Mouse (Mus musculus) forebrain, postnatal 0 days (tissue): Measurements from ENCODE around the gene Camk2n2. TPM values are rescaled to one million over a fixed set of nuclear protein-coding genes. Genes with fewer than 3 reads are reported as not detected.
"Not testable (repeated sequence)": the region's sequence is repeated elsewhere in the genome, so short reads cannot be mapped to it uniquely, and the experiment has no call there.

Experiments
- ATAC-seq: fragments of 200-750 bp; cut with Nextera tagmentation; 2 replicates; pipeline ENCODE4 v1.8.0; 2017; ENCODE audit warnings: mild to moderate bottlenecking, moderate library complexity
- DNase-seq: peaks from one replicate; pipeline ENCODE4 v3.0.0-alpha.2; 2015
- H3K27ac ChIP-seq: fragments of 300-500 bp; sonication (generic); 2 replicates; pipeline ENCODE4 v1.5.1; 2014; ENCODE audit warnings: low read depth, mild to moderate bottlenecking, antibody characterized with exemption, low read length, moderate library complexity, mixed read lengths
- H3K27me3 ChIP-seq: fragments of 300-500 bp; sonication (generic); 2 replicates; pipeline ENCODE4 v1.6.1; 2014; ENCODE audit warnings: mild to moderate bottlenecking, low read length, mixed read lengths; ENCODE audit not compliant: insufficient read depth
- H3K36me3 ChIP-seq: fragments of 300-500 bp; sonication (generic); 2 replicates; pipeline ENCODE4 v1.6.1; 2014; ENCODE audit warnings: mild to moderate bottlenecking, moderate library complexity; ENCODE audit not compliant: insufficient read depth
- H3K4me1 ChIP-seq: fragments of 300-500 bp; sonication (generic); 2 replicates; pipeline ENCODE4 v1.6.1; 2014; ENCODE audit warnings: antibody characterized with exemption; ENCODE audit not compliant: insufficient read depth
- H3K4me2 ChIP-seq: fragments of 300-500 bp; sonication (generic); 2 replicates; pipeline ENCODE4 v1.6.1; 2014; ENCODE audit warnings: low read depth, mild to moderate bottlenecking, moderate library complexity
- H3K4me3 ChIP-seq: fragments of 300-500 bp; sonication (generic); 2 replicates; pipeline ENCODE4 v1.5.1; 2014; ENCODE audit warnings: low read depth, low read length, mixed read lengths
- H3K9ac ChIP-seq: fragments of 300-500 bp; sonication (generic); 2 replicates; pipeline ENCODE4 v1.6.1; 2014; ENCODE audit warnings: mild to moderate bottlenecking
- H3K9me3 ChIP-seq: fragments of 300-500 bp; sonication (generic); 2 replicates; pipeline ENCODE4 v1.6.1; 2016; ENCODE audit warnings: low read length
- CTCF ChIP-seq: sonication (generic); IDR thresholded peaks from 2 replicates; pipeline ENCODE4 v1.5.1; 2016; ENCODE audit warnings: antibody characterized with exemption, control low read depth, low read depth
- WGBS: fragments of 180-500 bp; shearing (Covaris S2); extraction: QIAGEN DNeasy Blood & Tissue Kit; methylation state at CpG from one replicate; pipeline ENCODE4 v1.1.7; 2014; 5-methylcytosine and 5-hydroxymethylcytosine counted together
- polyA plus RNA-seq: library from polyadenylated mRNA; unstranded; fragments of >200 nt; fragmentation: Nextera tagmentation; extraction: Ambion mirVana; gene quantifications from 2 replicates; pipeline ENCODE4 v1.2.1, GENCODE M21; 2015
- total RNA-seq: library from RNA; depleted of rRNA; stranded (reverse); fragments of >200 nt; gene quantifications from 2 replicates; pipeline ENCODE4 v1.2.3, GENCODE M21; 2014; rRNA removed

The Camk2n2 gene
- total RNA-seq (44.1 and 51.0 TPM in 2 replicates), polyA plus RNA-seq (45.3 and 57.0 TPM in 2 replicates)

GRCm38 (mm10) chr16:20621191-20621990 lies at the start of gene Camk2n2:
Gene Camk2n2 (minus strand): TSS chr16:20621287.
- H3K4me2 ChIP-seq: peak within 1 kb of the TSS; percentile 90

DNA sequence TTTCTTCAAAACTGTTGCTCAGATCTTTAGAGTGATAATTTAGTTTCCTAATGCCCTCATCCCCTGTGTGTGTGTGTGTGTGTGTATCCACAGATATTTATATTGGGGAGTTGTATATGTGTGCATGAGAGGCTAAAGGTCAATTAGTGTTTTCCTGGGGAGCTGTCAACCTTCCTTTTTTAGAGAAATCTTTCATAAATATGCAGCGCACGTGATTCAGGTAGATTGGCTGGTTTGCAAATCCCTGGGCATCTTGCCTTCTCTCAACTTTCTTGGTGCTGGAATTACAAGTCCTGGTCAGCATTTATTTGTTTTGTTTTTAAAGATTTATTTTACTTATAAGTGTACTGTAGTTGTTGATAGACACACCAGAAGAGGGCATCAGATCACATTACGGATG lies 49.2 kb upstream of the Camk2n2 start:
- Histone ChIP-seq H3K9me3 (no peaks in the 10 kb centered on the region), H3K36me3 (peaks cover 10% of the 10 kb centered on the region; the same call in 1 of the 2 replicates), H3K27me3 (no peaks in the 10 kb centered on the region), H3K4me3 (no peak overlapping the region), H3K4me1 (peaks cover 9% of the 10 kb centered on the region; the same call in 1 of the 2 replicates), H3K4me2 (no peak overlapping the region), H3K27ac (no peak overlapping the region), H3K9ac (no peak overlapping the region)
- no peak for TF ChIP-seq CTCF
- no peak for DNase-seq
- 91% methylated on average over 3 of the region's 3 CpGs for WGBS
- no peak for ATAC-seq

More at GRCm38 (mm10) chr16:20621191-20621990, at the start of gene Camk2n2:
- peaks cover 5% of the 10 kb centered on the region; the same call in 1 of the 2 replicates for H3K36me3 ChIP-seq
- peak within 1 kb of the TSS; percentile 76 for H3K4me3 ChIP-seq
- H3K27ac ChIP-seq: peak within 1 kb of the TSS; percentile 90
- H3K27me3 ChIP-seq: no peaks in the 10 kb centered on the region
- 2% methylated on average over 73 of the region's 92 CpGs for WGBS
- no peaks in the 10 kb centered on the region for H3K9me3 ChIP-seq
- DNase-seq (peak; percentile 72), ATAC-seq (peak; percentile 69)
- TF ChIP-seq CTCF: no peak
- peaks cover 5% of the 10 kb centered on the region; the same call in 1 of the 2 replicates for H3K4me1 ChIP-seq
- H3K9ac ChIP-seq: peak within 1 kb of the TSS; percentile 87

DNA sequence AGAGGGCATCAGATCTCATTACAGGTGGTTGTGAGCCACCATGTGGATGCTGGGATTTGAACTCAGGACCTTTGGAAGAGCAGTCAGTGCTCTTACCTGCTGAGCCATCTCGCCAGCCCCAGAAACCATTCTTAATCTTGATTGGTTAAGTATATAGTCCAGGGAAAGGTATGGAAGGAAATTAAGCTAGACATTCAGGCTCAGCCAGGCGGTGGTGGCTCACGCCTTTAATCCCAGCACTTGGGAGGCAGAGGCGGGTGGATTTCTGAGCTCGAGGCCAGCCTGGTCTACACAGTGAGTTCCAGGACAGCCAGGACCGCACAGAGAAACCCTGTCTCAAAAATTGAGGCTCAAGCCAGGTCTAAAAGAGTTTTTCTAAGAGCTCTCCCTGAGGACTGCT lies 46.9 kb upstream of the Camk2n2 start, which contains the start of gene Eif4g1:
Gene Eif4g1 (plus strand): TSS at position 301 of the 400 bp plus-strand sequence.
- H3K9ac ChIP-seq, ATAC-seq, H3K36me3 ChIP-seq, H3K4me1 ChIP-seq, H3K27ac ChIP-seq, DNase-seq, H3K4me3 ChIP-seq, H3K4me2 ChIP-seq, H3K9me3 ChIP-seq, H3K27me3 ChIP-seq: not testable (repeated sequence)
- WGBS: 97% methylated on average over 3 of the region's 6 CpGs

DNA sequence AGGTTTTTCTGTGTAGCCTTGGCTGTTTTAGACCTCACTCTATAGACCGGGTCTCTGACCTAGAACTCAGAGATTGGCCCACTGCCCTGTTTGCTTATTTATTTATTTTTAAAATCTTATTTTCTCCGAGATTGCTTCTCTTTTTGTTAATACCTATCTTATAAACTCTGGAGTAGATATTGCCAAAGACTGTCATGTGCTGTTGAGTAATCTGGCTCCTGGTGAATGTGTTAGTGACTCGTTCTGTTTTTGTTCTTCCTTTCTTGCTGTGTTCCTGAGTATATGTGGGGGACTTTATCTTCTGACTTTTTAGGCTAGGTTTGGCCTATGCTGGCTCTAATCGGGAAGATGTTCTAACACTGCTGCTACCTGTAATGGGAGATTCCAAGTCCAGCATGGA lies 36.6 kb upstream of the Camk2n2 start:
- 91% methylated on average over 4 of the region's 4 CpGs for WGBS
- ATAC-seq: no peak
- H3K27me3 ChIP-seq: no peaks in the 10 kb centered on the region

DNA sequence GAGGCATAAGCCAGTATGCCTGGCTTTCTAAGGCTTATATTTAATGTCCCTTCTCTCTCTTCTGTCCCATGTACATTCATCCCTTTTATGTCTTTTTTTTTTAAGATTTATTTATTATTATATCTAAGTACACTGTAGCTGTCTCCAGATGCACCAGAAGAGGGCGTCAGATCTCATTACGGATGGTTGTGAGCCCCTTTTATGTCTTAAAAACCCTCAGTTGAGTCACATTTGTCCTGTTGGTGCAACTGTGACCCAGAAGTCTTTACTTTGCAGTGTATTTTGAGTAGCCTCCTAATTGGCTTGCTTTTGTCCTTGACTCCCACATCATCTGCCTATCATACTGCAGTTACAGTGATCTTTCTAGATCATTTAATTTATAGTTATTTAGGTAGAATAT lies 32.2 kb upstream of the Camk2n2 start:
- peaks cover 37% of the 10 kb centered on the region for H3K36me3 ChIP-seq
- H3K27me3 ChIP-seq: no peaks in the 10 kb centered on the region
- no peak overlapping the region for H3K27ac ChIP-seq
- ATAC-seq (no peak), DNase-seq (no peak)
- H3K4me1 ChIP-seq: peaks cover 12% of the 10 kb centered on the region; the same call in 1 of the 2 replicates
- no peak for TF ChIP-seq CTCF
- no peak overlapping the region for H3K9ac ChIP-seq
- H3K4me2 ChIP-seq: no peak overlapping the region
- WGBS: 43% methylated on average over 2 of the region's 2 CpGs
- H3K4me3 ChIP-seq: no peak overlapping the region
- no peaks in the 10 kb centered on the region for H3K9me3 ChIP-seq

More for the DNA sequence above, 36.6 kb upstream of the Camk2n2 start:
- DNase-seq: no peak
- TF ChIP-seq CTCF: no peak
- Histone ChIP-seq H3K9ac (no peak overlapping the region), H3K4me2 (no peak overlapping the region), H3K4me3 (no peak overlapping the region), H3K9me3 (no peaks in the 10 kb centered on the region), H3K27ac (no peak overlapping the region), H3K36me3 (peaks cover 78% of the 10 kb centered on the region), H3K4me1 (peaks cover 5% of the 10 kb centered on the region; the same call in 1 of the 2 replicates)

GRCm38 (mm10) chr16:20651947-20652310 lies 30.8 kb upstream of the Camk2n2 start:
- DNase-seq (no peak), ATAC-seq (no peak)
- Histone ChIP-seq H3K9me3 (no peaks in the 10 kb centered on the region), H3K36me3 (peaks cover 25% of the 10 kb centered on the region), H3K4me3 (peak overlapping the region; percentile 76), H3K9ac (peak overlapping the region; percentile 85), H3K4me1 (peaks cover 12% of the 10 kb centered on the region; the same call in 1 of the 2 replicates), H3K27ac (peak overlapping the region; percentile 82; the same call in 1 of the 2 replicates), H3K27me3 (no peaks in the 10 kb centered on the region), H3K4me2 (peak overlapping the region; percentile 82)
- TF ChIP-seq CTCF: no peak
- 11% methylated on average over 12 of the region's 12 CpGs for WGBS
